Mouse (Mus musculus) cortical plate, adult 2 months (tissue): ENCODE measurements at regions not wholly inside any gene's neighbourhood (a gene's known extent, or its start where the extent isn't known, plus 50 kb on each side); places are given as distances from the start of the nearest gene placed in this dataset.

Experiments used
- CTCF ChIP-seq: fragments of 200-500 bp; IDR thresholded peaks from 2 replicates; pipeline ENCODE4 v1.5.1; 2011; ENCODE audit warnings: mild to moderate bottlenecking, control low read depth, low read length; ENCODE audit not compliant: insufficient read depth; ENCODE audit errors: extremely low read depth
- POLR2A ChIP-seq: fragments of 200-500 bp; IDR thresholded peaks from 2 replicates; pipeline ENCODE4 v1.6.1; 2011; ENCODE audit warnings: mild to moderate bottlenecking, low read length, control low read depth; ENCODE audit not compliant: insufficient read depth; ENCODE audit errors: extremely low read depth

DNA sequence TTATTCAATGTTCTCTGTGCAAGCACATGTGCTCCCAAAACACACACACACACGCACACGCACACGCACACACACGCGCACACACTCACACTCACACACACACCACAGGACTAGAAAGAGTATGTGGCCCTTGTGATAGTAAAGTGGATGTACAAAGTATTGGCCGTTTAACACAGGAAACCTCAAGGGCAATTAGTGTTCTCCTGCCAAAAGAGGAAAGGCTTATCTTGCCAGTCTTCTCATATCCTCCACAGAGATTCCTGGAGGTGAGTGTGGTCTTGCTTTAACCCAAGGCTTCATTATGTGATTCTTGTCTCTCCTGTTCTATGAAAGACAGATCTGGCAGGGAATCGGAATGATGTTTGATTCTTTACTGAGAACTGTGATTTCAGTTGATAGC lies 2810.5 kb upstream of the Gm7489 start:
- TF ChIP-seq CTCF (no peak), POLR2A (no peak)
